11 mouse cellular contexts compared by ENCODE assay signal in genomic region chr2:33795001-33795580, GRCm38 (mm10).
DNase-seq lines count a peak whose midpoint lies in the region; ATAC-seq and TF ChIP-seq lines count a peak whose summit lies in the region.
"Had no signal": no experiment of that assay in that cellular context is flagged by ENCODE, and none has a peak within 500 bp of the region (broad histone marks: within the 10 kb centered on the region; RNA-seq: fewer than 3 reads in every experiment).

No protein-coding gene starts in this region.

- TF ChIP-seq POLR2A in cerebellum, adult 2 months (IDR thresholded peaks at IDR 0.05; ENCODE audit: borderline replicate concordance, insufficient read depth, low read length): no peak

- H3K9me3 ChIP-seq in forebrain, embryonic 15.5 days: no peaks in the 10 kb centered on the region
- no peaks in the 10 kb centered on the region for H3K9me3 ChIP-seq in midbrain, embryonic 16.5 days (replicated peaks; ENCODE audit: control insufficient read depth, low read length, poor library complexity, severe bottlenecking)

- no peak overlapping the region for H3K4me3 ChIP-seq in forebrain, embryonic 15.5 days
- H3K4me3 ChIP-seq in midbrain, embryonic 16.5 days (ENCODE audit: low read depth, low read length): no peak overlapping the region
- no peak overlapping the region for H3K4me3 ChIP-seq in cerebellum, adult 2 months (replicated peaks; ENCODE audit: insufficient read depth, low read depth, low read length)
- H3K4me3 ChIP-seq: heart, adult 2 months had no signal

- peak overlapping the region; percentile 80 for H3K27ac ChIP-seq in forebrain, embryonic 15.5 days (replicated peaks)
- peak overlapping the region; percentile 80 for H3K27ac ChIP-seq in midbrain, embryonic 16.5 days (ENCODE audit: low read length)
- no peak overlapping the region for H3K27ac ChIP-seq in cerebellum, adult 2 months (ENCODE audit: insufficient read depth, low read length)
- H3K27ac ChIP-seq: heart, adult 2 months had no signal

- DNase-seq in left cerebral cortex, adult 18-20 months (ENCODE audit: low spot score in 2 of 2): peak; percentile 50 to 73
- DNase-seq in left cerebral cortex, postnatal 4 days: no peak
- peak; percentile 67 for DNase-seq in left cerebral cortex, adult 9 months (ENCODE audit: low spot score in 2 of 2)
- no peak for DNase-seq in lung, postnatal 10 days
- DNase-seq in heart, postnatal 36 days: no peak
- no peak for DNase-seq in cerebellum, adult 2 months
- DNase-seq: heart, adult 2 months; thymus, postnatal 14 days had no signal

- H3K4me1 ChIP-seq in forebrain, embryonic 15.5 days: peaks cover 71% of the 10 kb centered on the region
- H3K4me1 ChIP-seq in midbrain, embryonic 16.5 days (ENCODE audit: control insufficient read depth, insufficient read depth, low read length): peaks cover 49% of the 10 kb centered on the region
- peaks cover 17% of the 10 kb centered on the region for H3K4me1 ChIP-seq in cerebellum, adult 2 months (ENCODE audit: control insufficient read depth, insufficient read depth, low read length)

- H3K9ac ChIP-seq in forebrain, embryonic 15.5 days (replicated peaks): peak overlapping the region; percentile 9
- no peak overlapping the region; the same call in 1 of the 2 replicates for H3K9ac ChIP-seq in midbrain, embryonic 16.5 days (ENCODE audit: low read depth, low read length)

- intact Hi-C loops in left cerebral cortex, postnatal 4 days (cut with DNase I): no loop called here
- intact Hi-C loops in heart, postnatal 36 days (cut with DNase I): no loop called here

- no peak overlapping the region; the same call in 1 of the 2 replicates for H3K4me2 ChIP-seq in forebrain, embryonic 15.5 days (replicated peaks)
- H3K4me2 ChIP-seq in midbrain, embryonic 16.5 days (ENCODE audit: low read length): no peak overlapping the region

- no peaks in the 10 kb centered on the region for H3K27me3 ChIP-seq in forebrain, embryonic 15.5 days
- H3K27me3 ChIP-seq in midbrain, embryonic 16.5 days (ENCODE audit: control insufficient read depth, insufficient read depth, low read depth, low read length): no peaks in the 10 kb centered on the region
- H3K27me3 ChIP-seq in cerebellum, adult 2 months (ENCODE audit: control insufficient read depth, insufficient read depth, low read length): no peaks in the 10 kb centered on the region

- 76% methylated on average over 7 of the region's 7 CpGs for WGBS in forebrain, embryonic 15.5 days
- 75% methylated on average over 7 of the region's 7 CpGs for WGBS in midbrain, embryonic 16.5 days
- WGBS in cerebellum, adult 2 months: 82% methylated on average over 7 of the region's 7 CpGs

- no peak for TF ChIP-seq CTCF in cerebellum, adult 2 months (IDR thresholded peaks at IDR 0.05; ENCODE audit: borderline replicate concordance, insufficient read depth, low read depth, low read length)

- peaks cover 9% of the 10 kb centered on the region; the same call in 1 of the 2 replicates for H3K36me3 ChIP-seq in forebrain, embryonic 15.5 days
- H3K36me3 ChIP-seq in midbrain, embryonic 16.5 days (ENCODE audit: control insufficient read depth, insufficient read depth, low read length): no peaks in the 10 kb centered on the region; the same call in 1 of the 2 replicates

- 0 out of 2 replicates have a peak, but pooled peaks have one; percentile 9 for ATAC-seq in forebrain, embryonic 15.5 days (replicated peaks)
- peak; percentile 36; the same call in 1 of the 2 replicates for ATAC-seq in midbrain, embryonic 16.5 days
- ATAC-seq: intestine, postnatal 0 days had no signal

Comparison
In these comparisons a context has a peak if more than half of its experiments do, and no peak if none do; other contexts are left out.
1. DNase-seq: peak in left cerebral cortex, adult 18-20 months (2 of 2) and left cerebral cortex, adult 9 months (2 of 2); none in left cerebral cortex, postnatal 4 days (single experiment), lung, postnatal 10 days (single experiment), heart, postnatal 36 days (0 of 2) and cerebellum, adult 2 months (0 of 2).